Mouse (Mus musculus) embryonic fibroblast, embryonic 13.5 days (primary cell): ENCODE data around the gene Polk. TPM values are rescaled to one million over a fixed set of nuclear protein-coding genes. Genes with fewer than 3 reads are reported as not detected.

Source experiments
- H3K27ac ChIP-seq: 2 replicates; pipeline ENCODE4 v1.5.1; 2012; ENCODE audit warnings: low read length, control low read depth, inconsistent platforms; ENCODE audit not compliant: insufficient read depth
- H3K4me1 ChIP-seq: 2 replicates; pipeline ENCODE4 v1.6.1; 2011; ENCODE audit warnings: low read length; ENCODE audit not compliant: control insufficient read depth, insufficient read depth
- H3K4me3 ChIP-seq: 2 replicates; pipeline ENCODE4 v1.5.1; 2011; ENCODE audit warnings: mild to moderate bottlenecking, control low read depth, low read length; ENCODE audit not compliant: insufficient read depth
- CTCF ChIP-seq: IDR thresholded peaks from 2 replicates; pipeline ENCODE4 v1.5.1; 2011; ENCODE audit warnings: mild to moderate bottlenecking, control low read depth, low read length, moderate library complexity, borderline replicate concordance; ENCODE audit not compliant: insufficient read depth
- POLR2A ChIP-seq: IDR thresholded peaks from 2 replicates; pipeline ENCODE4 v1.6.1; 2011; ENCODE audit warnings: low read depth, mild to moderate bottlenecking, control low read depth, low read length, moderate library complexity
- polyA plus RNA-seq: library from polyadenylated mRNA; stranded (reverse); fragments of >200 nt; gene quantifications from 2 replicates; pipeline ENCODE4 v1.2.4, GENCODE M21; 2011; ENCODE audit warnings: low read depth; ENCODE audit not compliant: missing spikeins, insufficient read length

Polk gene
- 40.5 and 42.4 TPM in 2 replicates for polyA plus RNA-seq

DNA sequence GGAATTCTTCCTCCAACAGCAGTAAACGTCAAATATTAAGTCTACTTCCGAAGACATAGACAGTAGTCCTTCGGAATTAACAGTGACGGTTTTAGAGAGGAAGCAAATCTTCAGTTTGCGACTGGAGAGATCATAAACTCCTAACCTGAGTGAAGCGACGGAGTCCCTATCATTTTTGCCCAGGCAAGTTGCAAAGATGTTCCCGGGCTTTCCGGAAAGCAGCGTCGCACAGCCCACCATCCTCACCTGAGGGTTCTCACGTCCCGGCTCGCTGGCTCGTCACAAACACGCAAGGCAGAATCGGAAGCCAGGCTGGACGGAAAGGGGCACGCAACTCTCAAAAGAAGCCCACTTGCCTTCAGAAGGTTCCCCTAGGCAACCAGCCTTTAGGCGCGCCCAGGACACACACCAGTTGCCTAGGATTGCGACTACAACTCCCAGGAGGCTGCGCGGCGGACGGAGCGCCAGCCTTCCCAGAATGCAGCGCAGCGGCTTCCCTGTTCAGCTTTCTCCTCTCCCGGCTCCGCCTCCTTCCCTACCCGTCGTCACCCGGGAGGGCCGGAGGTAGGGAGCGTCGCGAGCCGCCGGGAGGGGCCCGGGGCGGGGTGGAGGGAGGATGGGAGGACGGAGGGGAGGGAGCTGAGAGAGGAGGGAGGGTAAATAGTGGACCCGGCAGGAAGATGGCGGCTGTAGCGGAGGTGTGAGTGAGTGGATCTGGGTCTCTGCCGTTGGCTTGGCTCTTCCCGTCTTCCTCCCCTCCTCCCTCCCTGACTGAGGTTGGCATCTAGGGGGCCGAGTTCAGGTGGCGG lies at the start of gene Polk, which contains the start of gene Col4a3bp:
Polk (minus strand) TSS at position 499 of the 809 bp plus-strand sequence.
Col4a3bp (plus strand) TSS at position 538 of the 809 bp plus-strand sequence.
- Histone ChIP-seq H3K27ac (peak within 1 kb of the TSS; percentile 53), H3K4me1 (peaks cover 5% of the 10 kb centered on the region), H3K4me3 (peak within 1 kb of the TSS; percentile 89)
- TF ChIP-seq POLR2A = peak; percentile 97
- no peak for TF ChIP-seq CTCF

DNA sequence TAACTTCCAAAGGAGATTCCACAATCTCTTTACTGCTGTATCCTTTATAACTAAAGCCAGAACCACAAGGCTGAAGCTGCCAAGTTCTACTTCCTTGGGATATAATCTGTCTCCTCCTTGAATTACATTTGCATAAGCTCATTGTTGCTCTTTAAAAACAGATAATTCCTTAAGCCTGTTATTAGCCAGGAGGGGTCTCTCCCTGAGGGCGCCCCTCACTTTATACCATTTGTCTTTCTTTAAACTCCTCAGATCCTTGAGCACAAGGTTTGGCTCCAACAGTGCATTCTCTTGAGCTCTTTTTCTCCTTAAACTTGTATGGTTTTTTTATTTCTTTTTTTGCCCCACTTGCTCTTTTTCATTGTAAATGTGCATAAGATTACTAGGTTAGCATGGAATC lies 46.3 kb upstream of the Polk start:
- no peak for TF ChIP-seq POLR2A
- TF ChIP-seq CTCF = no peak
- no peak overlapping the region for H3K27ac ChIP-seq
- H3K4me3 ChIP-seq = no peak overlapping the region
- 0 out of 2 replicates have a peak, but pooled peaks cover 2% of the 10 kb centered on the region for H3K4me1 ChIP-seq

DNA sequence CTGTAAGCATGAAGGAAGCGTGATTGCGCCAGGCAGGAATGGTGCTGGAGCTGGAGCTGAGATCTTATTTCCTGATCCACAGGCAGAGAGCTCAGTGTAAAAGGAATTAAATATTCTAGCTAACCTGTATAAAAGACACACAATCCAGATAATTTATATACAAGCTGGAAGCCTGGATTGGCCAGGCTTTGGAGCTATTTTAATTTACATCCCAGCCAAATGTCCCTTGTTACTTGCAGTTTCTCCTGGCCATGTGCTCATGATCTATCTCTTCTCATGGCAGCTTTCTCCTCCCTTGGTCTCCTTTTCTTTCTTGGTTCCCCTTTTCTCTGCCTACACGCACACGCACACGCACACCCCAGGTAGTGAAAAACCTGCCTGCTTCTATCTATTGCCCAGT lies 44.2 kb upstream of the Polk start:
- TF ChIP-seq POLR2A = no peak
- no peak for TF ChIP-seq CTCF
- 0 out of 2 replicates have a peak, but pooled peaks cover 2% of the 10 kb centered on the region for H3K4me1 ChIP-seq

DNA sequence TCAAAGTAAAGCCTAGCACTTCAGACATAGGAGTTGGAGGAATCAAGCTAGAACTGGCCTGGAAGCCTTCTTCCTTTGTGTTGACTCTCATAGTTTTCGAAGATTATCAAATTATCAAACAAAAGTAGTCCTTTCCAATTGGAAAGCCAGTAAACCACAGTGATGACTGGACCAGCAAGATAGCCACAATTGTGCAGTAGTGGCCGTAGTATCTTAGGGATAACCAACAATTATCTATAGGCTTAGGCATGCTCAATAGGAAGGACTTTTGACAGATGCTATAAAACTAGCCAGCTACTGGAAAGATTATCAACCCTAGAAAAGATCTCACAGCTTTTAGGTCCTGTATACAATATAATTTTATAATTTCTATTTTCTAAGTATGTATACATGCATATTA lies 41.8 kb upstream of the Polk start:
- H3K4me3 ChIP-seq = no peak overlapping the region
- TF ChIP-seq CTCF (no peak), POLR2A (no peak)
- H3K4me1 ChIP-seq = 0 out of 2 replicates have a peak, but pooled peaks cover 2% of the 10 kb centered on the region
- no peak overlapping the region for H3K27ac ChIP-seq

More for the DNA sequence above, 44.2 kb upstream of the Polk start:
- H3K4me3 ChIP-seq = no peak overlapping the region
- H3K27ac ChIP-seq = no peak overlapping the region

DNA sequence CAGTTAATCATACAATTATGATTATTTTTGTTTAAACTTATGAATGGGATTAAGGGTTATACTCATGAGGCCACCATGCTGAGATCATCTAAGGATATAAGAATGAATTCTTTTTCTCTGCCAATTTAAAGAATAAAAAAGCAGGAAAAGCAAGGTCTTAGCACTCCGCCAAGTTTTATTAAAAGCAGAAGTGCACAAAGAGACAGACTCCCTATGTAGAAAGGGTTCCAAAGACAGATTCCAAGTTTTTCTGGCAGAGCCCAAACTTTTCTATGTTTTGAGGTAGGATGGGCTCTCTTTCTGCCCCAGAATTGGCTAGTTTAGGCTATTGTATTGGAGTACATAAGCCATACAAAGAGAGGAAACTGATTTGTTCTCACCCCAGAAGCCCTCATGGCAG lies 37.6 kb upstream of the Polk start:
- H3K27ac ChIP-seq = no peak overlapping the region; the same call in 1 of the 2 replicates
- TF ChIP-seq POLR2A (no peak), CTCF (no peak)

DNA sequence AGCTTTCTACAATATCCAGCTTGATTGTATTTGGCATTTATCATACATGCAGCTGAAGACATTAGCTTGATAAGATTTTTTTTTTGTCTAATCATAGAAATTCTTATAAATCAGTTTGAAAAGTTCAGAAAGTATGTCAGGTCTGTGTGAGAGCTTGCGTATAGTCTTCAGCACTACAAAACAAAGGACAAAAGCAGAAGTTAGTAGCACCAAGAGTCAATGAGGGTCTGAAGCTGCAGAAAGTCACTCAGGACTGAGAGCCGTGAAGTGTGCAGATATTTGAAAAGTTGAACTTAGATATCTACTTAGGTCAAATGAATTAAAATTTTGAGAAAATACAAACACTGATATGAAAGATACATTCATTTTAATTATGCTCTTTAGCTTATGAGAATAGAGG lies 36.7 kb upstream of the Polk start:
- Histone ChIP-seq H3K4me3 (no peak overlapping the region), H3K27ac (no peak overlapping the region), H3K4me1 (peaks cover 5% of the 10 kb centered on the region; the same call in 1 of the 2 replicates)
- TF ChIP-seq POLR2A = no peak
- no peak for TF ChIP-seq CTCF

More for the DNA sequence above, 37.6 kb upstream of the Polk start:
- Histone ChIP-seq H3K4me3 (no peak overlapping the region), H3K4me1 (peaks cover 5% of the 10 kb centered on the region; the same call in 1 of the 2 replicates)

DNA sequence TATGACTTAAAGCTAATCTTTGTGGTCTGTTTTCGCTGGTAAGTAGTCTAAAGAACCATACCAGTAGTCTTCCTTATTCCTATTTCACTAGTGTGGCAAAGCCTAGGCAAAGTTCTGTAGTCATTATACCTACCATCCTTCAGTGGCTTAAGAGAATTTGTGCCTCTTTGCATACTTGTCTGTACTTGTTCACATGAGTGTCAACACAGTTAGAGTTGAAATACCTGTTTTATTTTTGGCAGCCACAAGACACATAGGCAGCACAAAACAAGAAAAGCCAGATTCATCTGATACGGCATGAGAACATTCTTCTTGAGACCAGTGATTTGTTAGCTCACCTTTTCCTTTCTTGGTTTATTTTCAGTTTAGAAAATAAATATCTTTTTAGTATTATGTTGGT lies 31.8 kb upstream of the Polk start:
- H3K4me1 ChIP-seq = peaks cover 5% of the 10 kb centered on the region; the same call in 1 of the 2 replicates
- no peak overlapping the region for H3K4me3 ChIP-seq
- no peak overlapping the region for H3K27ac ChIP-seq
- TF ChIP-seq POLR2A (no peak), CTCF (no peak)

DNA sequence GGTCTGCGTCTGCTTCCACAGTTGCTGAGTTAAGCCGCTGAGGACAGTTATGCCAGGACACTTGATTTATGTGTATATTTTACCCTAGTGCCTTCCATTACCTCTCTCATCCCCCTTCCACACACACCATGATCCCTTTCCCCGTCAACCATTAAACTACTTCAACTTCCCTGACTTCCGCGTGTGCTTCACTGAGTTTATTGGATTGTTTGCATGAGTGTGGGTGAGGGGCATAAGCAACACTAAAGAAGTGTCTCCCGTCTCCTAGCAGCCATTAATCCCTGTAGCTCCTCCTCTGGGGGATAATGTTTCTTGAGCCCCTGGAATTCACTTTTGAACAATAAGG lies 28.6 kb upstream of the Polk start:
- H3K4me3 ChIP-seq = no peak overlapping the region
- no peak for TF ChIP-seq POLR2A
- TF ChIP-seq CTCF = no peak
- H3K4me1 ChIP-seq = 0 out of 2 replicates have a peak, but pooled peaks cover 4% of the 10 kb centered on the region
- no peak overlapping the region for H3K27ac ChIP-seq

DNA sequence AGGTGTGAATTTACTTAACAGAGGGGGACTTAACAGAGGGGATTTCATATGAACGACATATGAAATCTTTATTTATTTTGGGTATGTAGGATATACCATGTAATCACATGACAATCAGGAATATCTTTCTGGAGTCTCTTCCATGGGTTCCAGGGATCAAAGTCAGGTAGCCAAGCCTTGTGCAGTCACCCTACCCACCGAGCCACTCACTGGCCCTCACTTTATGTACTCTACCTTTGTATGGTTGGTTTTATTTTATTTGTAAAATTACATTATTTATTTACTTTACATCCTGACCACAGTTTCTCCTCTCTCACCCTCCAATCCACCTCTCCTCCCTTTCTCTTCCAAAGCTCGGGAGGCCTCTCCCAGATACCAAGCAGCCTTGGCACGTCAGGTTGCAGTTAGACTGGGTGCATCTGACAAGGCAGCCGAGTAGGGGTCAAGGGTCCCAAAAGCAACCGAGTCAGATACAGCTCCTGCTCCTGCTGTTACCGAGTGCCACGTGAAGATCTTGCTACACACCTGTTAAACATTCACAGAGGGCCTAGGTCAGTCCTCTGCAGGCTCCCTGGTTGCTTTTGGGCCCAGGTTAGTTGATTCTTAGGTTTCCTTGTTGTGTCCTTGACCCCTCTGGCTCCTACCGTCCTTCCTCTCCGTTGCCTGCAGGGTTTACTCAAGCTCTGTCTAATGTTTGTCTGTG lies 28.1 kb upstream of the Polk start:
- TF ChIP-seq POLR2A = no peak
- no peak for TF ChIP-seq CTCF
- H3K4me1 ChIP-seq = no peaks in the 10 kb centered on the region
- no peak overlapping the region for H3K27ac ChIP-seq
- no peak overlapping the region for H3K4me3 ChIP-seq

DNA sequence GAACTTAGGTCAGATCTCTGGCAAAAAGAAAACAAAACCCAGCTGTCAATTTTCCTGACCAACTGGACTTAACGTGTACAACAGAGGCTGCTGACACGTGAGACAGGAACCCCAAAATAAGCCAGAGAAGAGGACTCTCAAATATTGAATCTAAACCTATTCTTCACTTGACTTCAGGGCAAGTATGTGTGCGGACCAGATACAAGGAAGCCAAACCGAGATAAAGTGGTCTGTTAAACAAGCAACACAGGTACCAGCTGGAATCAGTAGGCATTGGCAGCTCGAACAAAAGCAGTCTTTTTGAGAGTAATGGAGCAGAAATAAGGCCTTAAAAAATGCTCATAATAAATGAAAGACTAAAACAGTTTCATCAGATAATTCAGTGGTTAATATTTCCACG lies 25.6 kb upstream of the Polk start:
- Histone ChIP-seq H3K27ac (no peak overlapping the region), H3K4me3 (no peak overlapping the region), H3K4me1 (no peaks in the 10 kb centered on the region)
- TF ChIP-seq CTCF = no peak
- no peak for TF ChIP-seq POLR2A
